In the genomic region with DNA sequence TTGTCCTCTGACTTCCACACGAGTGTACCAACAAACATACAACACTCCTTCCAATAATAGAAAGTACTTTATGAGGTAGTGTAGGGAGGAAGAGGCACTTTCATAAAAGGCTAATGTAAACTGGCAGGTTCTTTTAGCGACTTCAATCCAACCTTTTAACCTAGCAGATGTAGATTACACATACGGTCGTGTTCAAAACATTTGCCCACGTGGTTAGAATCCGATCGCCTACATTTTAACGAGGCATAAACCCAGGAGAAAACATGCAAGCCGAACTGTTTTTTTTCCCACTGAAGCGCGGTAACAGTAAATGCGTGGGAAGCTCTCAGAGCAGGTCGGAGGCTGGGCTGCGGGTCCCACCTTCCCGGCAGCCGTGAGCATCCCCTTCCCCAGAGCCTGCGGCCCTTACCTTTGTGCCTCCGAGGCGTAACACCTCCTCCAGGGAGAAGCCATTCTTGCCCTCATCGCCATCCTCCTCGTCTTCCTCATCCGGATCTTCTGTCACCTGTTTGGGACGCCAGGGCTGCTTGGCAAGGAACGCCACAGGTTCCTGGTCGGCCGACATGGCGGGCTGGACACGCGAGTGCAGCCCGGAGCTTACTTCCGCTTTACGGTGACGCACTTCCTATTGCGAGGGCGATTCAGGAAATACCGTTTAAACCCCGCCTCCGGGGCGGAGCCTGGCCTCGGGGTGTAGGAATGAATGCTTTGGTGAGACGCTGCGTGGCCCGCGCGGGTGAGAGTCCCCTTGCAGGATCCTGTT, we compare ENCODE assay signal across 7 mouse cellular contexts. TPM values are rescaled to one million over a fixed set of nuclear protein-coding genes. Genes with fewer than 3 reads are reported as not detected.
DNase-seq lines count a peak whose midpoint lies in the region; ATAC-seq and TF ChIP-seq lines count a peak whose summit lies in the region.

Gene Cebpz (minus strand): TSS at position 601 of the 763 bp plus-strand sequence.
Gene Ndufaf7 (plus strand): TSS at position 671 of the 763 bp plus-strand sequence.

- H3K9ac ChIP-seq in embryonic facial prominence, embryonic 12.5 days: peak within 1 kb of the TSS; percentile 74
- H3K9ac ChIP-seq in limb, embryonic 12.5 days (replicated peaks): peak within 1 kb of the TSS; percentile 79
- peak within 1 kb of the TSS; percentile 78 for H3K9ac ChIP-seq in midbrain, embryonic 15.5 days

- peaks cover 39% of the 10 kb centered on the region for H3K36me3 ChIP-seq in embryonic facial prominence, embryonic 12.5 days
- H3K36me3 ChIP-seq in kidney, adult 2 months (ENCODE audit: control insufficient read depth, insufficient read depth, low read length): peaks cover 4% of the 10 kb centered on the region
- peaks cover 48% of the 10 kb centered on the region for H3K36me3 ChIP-seq in limb, embryonic 12.5 days
- peaks cover 23% of the 10 kb centered on the region; the same call in 1 of the 2 replicates for H3K36me3 ChIP-seq in midbrain, embryonic 15.5 days (replicated peaks)
- H3K36me3 ChIP-seq in spleen, adult 2 months (ENCODE audit: control insufficient read depth, insufficient read depth, low read length): peaks cover 11% of the 10 kb centered on the region

- H3K4me3 ChIP-seq in embryonic facial prominence, embryonic 12.5 days: peak within 1 kb of the TSS; percentile 91
- peak within 1 kb of the TSS; percentile 74 for H3K4me3 ChIP-seq in kidney, adult 2 months (ENCODE audit: insufficient read depth, low read depth, low read length)
- H3K4me3 ChIP-seq in limb, embryonic 12.5 days (replicated peaks): peak within 1 kb of the TSS; percentile 74
- H3K4me3 ChIP-seq in midbrain, embryonic 15.5 days: peak within 1 kb of the TSS; percentile 97
- peak within 1 kb of the TSS; percentile 78 for H3K4me3 ChIP-seq in spleen, adult 2 months (ENCODE audit: extremely low read depth, insufficient read depth, insufficient read length)

- H3K27ac ChIP-seq in embryonic facial prominence, embryonic 12.5 days: no peak within 1 kb of the TSS
- H3K27ac ChIP-seq in kidney, adult 2 months (ENCODE audit: insufficient read depth, low read depth, low read length): no peak within 1 kb of the TSS; the same call in 1 of the 2 replicates
- no peak within 1 kb of the TSS for H3K27ac ChIP-seq in limb, embryonic 12.5 days
- peak within 1 kb of the TSS; percentile 74 for H3K27ac ChIP-seq in midbrain, embryonic 15.5 days
- H3K27ac ChIP-seq in spleen, adult 2 months (ENCODE audit: insufficient read depth, low read length): peak within 1 kb of the TSS; percentile 42

- peak within 1 kb of the TSS; percentile 64 for H3K4me2 ChIP-seq in embryonic facial prominence, embryonic 12.5 days (replicated peaks)
- H3K4me2 ChIP-seq in limb, embryonic 12.5 days: peak within 1 kb of the TSS; percentile 72
- peak within 1 kb of the TSS; percentile 66 for H3K4me2 ChIP-seq in midbrain, embryonic 15.5 days

- H3K4me1 ChIP-seq in embryonic facial prominence, embryonic 12.5 days: peaks cover 14% of the 10 kb centered on the region
- peaks cover 3% of the 10 kb centered on the region; the same call in 1 of the 2 replicates for H3K4me1 ChIP-seq in kidney, adult 2 months (ENCODE audit: control insufficient read depth, insufficient read depth, low read length)
- peaks cover 14% of the 10 kb centered on the region for H3K4me1 ChIP-seq in limb, embryonic 12.5 days (replicated peaks)
- peaks cover 36% of the 10 kb centered on the region for H3K4me1 ChIP-seq in midbrain, embryonic 15.5 days
- peaks cover 3% of the 10 kb centered on the region; the same call in 1 of the 2 replicates for H3K4me1 ChIP-seq in spleen, adult 2 months (ENCODE audit: control insufficient read depth, insufficient read depth, insufficient read length)

- H3K27me3 ChIP-seq in embryonic facial prominence, embryonic 12.5 days: no peaks in the 10 kb centered on the region
- no peaks in the 10 kb centered on the region for H3K27me3 ChIP-seq in kidney, adult 2 months (replicated peaks; ENCODE audit: control insufficient read depth, insufficient read depth, low read length)
- no peaks in the 10 kb centered on the region for H3K27me3 ChIP-seq in limb, embryonic 12.5 days
- no peaks in the 10 kb centered on the region for H3K27me3 ChIP-seq in midbrain, embryonic 15.5 days (replicated peaks)
- H3K27me3 ChIP-seq in spleen, adult 2 months (ENCODE audit: control insufficient read depth, insufficient read depth, low read length): no peaks in the 10 kb centered on the region

- WGBS in embryonic facial prominence, embryonic 12.5 days: under 1% methylated on average over 45 of the region's 45 CpGs
- under 1% methylated on average over 45 of the region's 45 CpGs for WGBS in kidney, adult 2 months
- WGBS in limb, embryonic 12.5 days: under 1% methylated on average over 45 of the region's 45 CpGs
- under 1% methylated on average over 45 of the region's 45 CpGs for WGBS in midbrain, embryonic 15.5 days
- WGBS in spleen, adult 2 months: under 1% methylated on average over 45 of the region's 45 CpGs

- no peak for TF ChIP-seq CTCF in kidney, adult 2 months (conservative IDR thresholded peaks at IDR 0.05; ENCODE audit: insufficient read depth, insufficient read length, low read depth, low read length)
- no peak for TF ChIP-seq CTCF in spleen, adult 2 months (IDR thresholded peaks at IDR 0.05; ENCODE audit: extremely low read depth, insufficient read depth, insufficient read length, insufficient replicate concordance)

- H3K9me3 ChIP-seq in embryonic facial prominence, embryonic 12.5 days: no peaks in the 10 kb centered on the region
- no peaks in the 10 kb centered on the region for H3K9me3 ChIP-seq in limb, embryonic 12.5 days
- no peaks in the 10 kb centered on the region for H3K9me3 ChIP-seq in midbrain, embryonic 15.5 days

- ATAC-seq in embryonic facial prominence, embryonic 12.5 days (ENCODE audit: insufficient number of reproducible peaks, insufficient read depth, low FRiP score, low TSS enrichment): peak; percentile 97
- peak; percentile 100 for ATAC-seq in limb, embryonic 12.5 days (ENCODE audit: insufficient number of reproducible peaks, insufficient read depth, low FRiP score, low TSS enrichment, low read depth)
- peak; percentile 100 for ATAC-seq in midbrain, embryonic 15.5 days (replicated peaks)

- peak; percentile 96 for DNase-seq in adrenal gland, postnatal 25 days
- peak; percentile 98 to 99 for DNase-seq in heart, adult 18-20 months
- peak; percentile 98 for DNase-seq in kidney, adult 2 months
- peak; percentile 94 for DNase-seq in spleen, adult 2 months (ENCODE audit: low read depth in 1 of 2, low spot score in 2 of 2)

- peak; percentile 35 for TF ChIP-seq POLR2A in kidney, adult 2 months (IDR thresholded peaks at IDR 0.05; ENCODE audit: low read depth, low read length)
- peak; percentile 77 for TF ChIP-seq POLR2A in spleen, adult 2 months (IDR thresholded peaks at IDR 0.05; ENCODE audit: low read depth, low read length)

RNA-seq across cellular contexts. Expression of gene Cebpz, which starts in this region (rescaled TPM):
- total RNA-seq in adrenal gland, postnatal 25 days (2021): 48.2 and 50.5 TPM in 2 replicates
- 61.8 and 74.4 TPM in 2 replicates for polyA plus RNA-seq in embryonic facial prominence, embryonic 12.5 days (2016; fragmentation: Nextera tagmentation; extraction: Ambion mirVana)
- total RNA-seq in heart, adult 18-20 months (2021): 10 to 100 TPM; 22.1 to 24.4 TPM
- polyA plus RNA-seq in kidney, adult 2 months (2012; rRNA removed): 3.1 and 6.8 TPM in 2 replicates
- polyA plus RNA-seq in limb, embryonic 12.5 days (2016; fragmentation: Nextera tagmentation; extraction: Ambion mirVana): 70.8 and 73.4 TPM in 2 replicates
- 39.2 and 42.3 TPM in 2 replicates for polyA plus RNA-seq in midbrain, embryonic 15.5 days (2015; fragmentation: Nextera tagmentation; extraction: Ambion mirVana)
- polyA plus RNA-seq in spleen, adult 2 months (2012; rRNA removed): 3.9 and 6.3 TPM in 2 replicates

RNA-seq across cellular contexts. Expression of gene Ndufaf7, which starts in this region (rescaled TPM):
- total RNA-seq in adrenal gland, postnatal 25 days (2021): 36.8 and 42.3 TPM in 2 replicates
- polyA plus RNA-seq in embryonic facial prominence, embryonic 12.5 days (2016; fragmentation: Nextera tagmentation; extraction: Ambion mirVana): 56.4 and 60.5 TPM in 2 replicates
- total RNA-seq in heart, adult 18-20 months (2021): 10 to 100 TPM; 41.2 to 51.6 TPM
- polyA plus RNA-seq in kidney, adult 2 months (2012; rRNA removed): 16.7 and 20.8 TPM in 2 replicates
- 50.7 and 59.4 TPM in 2 replicates for polyA plus RNA-seq in limb, embryonic 12.5 days (2016; fragmentation: Nextera tagmentation; extraction: Ambion mirVana)
- 62.3 and 69.6 TPM in 2 replicates for polyA plus RNA-seq in midbrain, embryonic 15.5 days (2015; fragmentation: Nextera tagmentation; extraction: Ambion mirVana)
- polyA plus RNA-seq in spleen, adult 2 months (2012; rRNA removed): 2.5 TPM in 2 replicates

Comparison
In these comparisons a context has a peak if more than half of its experiments do, and no peak if none do; other contexts are left out.
1. H3K27ac ChIP-seq: peak in midbrain, embryonic 15.5 days (single experiment) and spleen, adult 2 months (single experiment); none in embryonic facial prominence, embryonic 12.5 days (single experiment), kidney, adult 2 months (single experiment) and limb, embryonic 12.5 days (single experiment).
2. Peak in every context shown above with its lines, with median percentiles within 50 percentile points of each other: DNase-seq, ATAC-seq, H3K4me2 ChIP-seq, H3K4me3 ChIP-seq and H3K9ac ChIP-seq.